Mouse (Mus musculus): Measurements from ENCODE around the gene Aldh1a2. TPM values are rescaled to one million over a fixed set of nuclear protein-coding genes. Genes with fewer than 3 reads are reported as not detected.

Gene Aldh1a2
- polyA plus RNA-seq, 1 experiment from 2014 or later, result 33.8 TPM

DNA sequence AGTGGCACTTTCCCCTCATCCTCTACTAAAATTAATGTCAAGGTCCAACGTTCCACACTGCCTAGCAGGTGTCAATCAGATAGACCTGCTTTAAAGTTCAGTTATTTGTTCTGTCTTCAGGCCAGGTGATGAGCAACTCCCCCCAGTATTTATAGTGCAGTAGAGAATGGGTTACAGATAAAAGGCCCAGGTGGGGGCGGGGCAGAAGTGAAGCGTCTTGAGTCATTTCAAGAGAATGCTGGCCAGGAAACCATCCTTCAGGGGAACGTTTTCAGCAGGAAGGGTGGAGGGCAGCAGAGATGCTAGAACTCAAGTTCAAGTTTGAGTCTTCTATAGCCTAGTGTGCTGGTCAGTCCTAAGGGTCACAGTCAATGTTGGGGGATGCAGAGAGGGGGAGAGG, 121.1 kb downstream of the Aldh1a2 start:
- Histone ChIP-seq H3K4me3 (no peak overlapping the region), H3K4me1 (no peaks in the 10 kb centered on the region), H3K27ac (no peak overlapping the region), H3K4me2 (no peak overlapping the region), H3K27me3 (no peaks in the 10 kb centered on the region), H3K9ac (no peak overlapping the region), H3K9me3 (no peaks in the 10 kb centered on the region), H3K36me3 (no peaks in the 10 kb centered on the region)
- ATAC-seq (ENCODE audit: insufficient number of reproducible peaks, insufficient read depth, low FRiP score, low TSS enrichment, low read depth), result no peak
- 52% methylated on average over 4 of the region's 4 CpGs for WGBS

DNA sequence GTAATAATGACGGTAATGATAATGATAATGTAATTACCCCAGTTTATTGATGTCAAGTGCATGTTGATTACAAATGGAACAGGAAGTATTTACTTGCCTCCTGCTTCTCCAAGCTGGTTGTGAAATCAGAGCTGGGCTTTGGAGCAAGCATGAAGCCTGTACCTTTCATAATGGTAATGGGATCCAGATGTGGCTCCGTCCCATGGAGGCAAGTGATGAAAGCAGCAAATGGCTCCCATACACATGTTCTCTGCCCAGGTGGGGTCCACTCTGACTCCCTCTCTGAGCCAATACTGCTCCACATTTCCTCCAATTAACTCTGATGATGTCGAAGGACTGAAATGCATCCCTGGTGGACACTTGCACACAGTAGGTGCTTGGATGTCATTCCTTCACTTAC, 121.8 kb downstream of the Aldh1a2 start:
- H3K27ac ChIP-seq, result no peak overlapping the region
- H3K4me1 ChIP-seq, result no peaks in the 10 kb centered on the region
- no peak overlapping the region for H3K4me2 ChIP-seq
- H3K9ac ChIP-seq, result no peak overlapping the region
- no peaks in the 10 kb centered on the region for H3K9me3 ChIP-seq
- WGBS, result 25% methylated on average over 3 of the region's 3 CpGs
- H3K4me3 ChIP-seq, result no peak overlapping the region
- ATAC-seq (ENCODE audit: insufficient number of reproducible peaks, insufficient read depth, low FRiP score, low TSS enrichment, low read depth), result no peak
- no peaks in the 10 kb centered on the region for H3K27me3 ChIP-seq
- no peaks in the 10 kb centered on the region for H3K36me3 ChIP-seq

DNA sequence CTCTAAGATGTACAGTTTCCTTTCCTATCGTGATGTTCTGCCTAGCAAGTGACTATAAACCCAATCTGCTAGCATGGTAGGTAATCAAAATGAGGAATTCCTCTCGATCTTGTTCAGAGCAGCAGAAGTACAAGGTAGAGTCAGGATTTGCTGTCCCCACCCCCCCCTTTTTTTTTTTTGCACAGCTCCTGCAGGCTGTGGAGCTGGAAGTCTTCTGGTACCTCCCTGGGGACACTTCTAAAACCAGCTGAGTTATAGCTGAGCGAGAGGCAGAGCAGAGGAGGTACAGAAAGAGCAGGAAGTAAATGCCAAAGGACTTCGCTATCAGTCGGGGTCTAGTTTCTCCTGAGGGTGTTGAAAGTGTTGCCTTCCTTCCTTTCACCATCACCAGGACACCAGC, 124.5 kb downstream of the Aldh1a2 start:
- no peak overlapping the region for H3K27ac ChIP-seq
- H3K36me3 ChIP-seq, result no peaks in the 10 kb centered on the region
- H3K4me2 ChIP-seq, result no peak overlapping the region
- no peaks in the 10 kb centered on the region for H3K4me1 ChIP-seq
- H3K4me3 ChIP-seq, result no peak overlapping the region
- no peak overlapping the region for H3K9ac ChIP-seq
- no peaks in the 10 kb centered on the region for H3K27me3 ChIP-seq
- WGBS, result 51% methylated on average over 5 of the region's 5 CpGs
- no peaks in the 10 kb centered on the region for H3K9me3 ChIP-seq
- ATAC-seq (ENCODE audit: insufficient number of reproducible peaks, insufficient read depth, low FRiP score, low TSS enrichment, low read depth), result no peak

Other genes with a start within 250 kb of the Aldh1a2 start
- 0.66 and 0.88 TPM in 2 replicates for gene Aqp9, start 47.1 kb upstream of the Aldh1a2 start, polyA plus RNA-seq (2015; fragmentation: Nextera tagmentation; extraction: Ambion mirVana)